Mouse (Mus musculus) heart, postnatal 0 days (tissue): Measurements from ENCODE around the gene Mettl13. TPM values are rescaled to one million over a fixed set of nuclear protein-coding genes. Genes with fewer than 3 reads are reported as not detected.

ENCODE experiments used
- ATAC-seq: fragments of 200-750 bp; cut with Nextera tagmentation; 2 replicates; pipeline ENCODE4 v1.8.0; 2017; ENCODE audit warnings: low read depth, moderate number of reproducible peaks, moderate library complexity; ENCODE audit not compliant: insufficient read depth
- DNase-seq: peaks from one replicate; pipeline ENCODE4 v3.0.0-alpha.2; 2016; ENCODE audit warnings: low spot score
- H3K27ac ChIP-seq: fragments of 300-500 bp; sonication (generic); 2 replicates; pipeline ENCODE4 v1.5.1; 2014; ENCODE audit warnings: low read depth, mild to moderate bottlenecking
- H3K27me3 ChIP-seq: fragments of 300-500 bp; sonication (generic); 2 replicates; pipeline ENCODE4 v1.6.1; 2014; ENCODE audit warnings: low read length, mixed read lengths; ENCODE audit not compliant: control insufficient read depth, insufficient read depth
- H3K36me3 ChIP-seq: fragments of 300-500 bp; sonication (generic); replicated peaks from 2 replicates; pipeline ENCODE4 v1.6.1; 2014; ENCODE audit warnings: low read length, mixed read lengths; ENCODE audit not compliant: control insufficient read depth, insufficient read depth
- H3K4me1 ChIP-seq: fragments of 300-500 bp; sonication (generic); 2 replicates; pipeline ENCODE4 v1.6.1; 2014; ENCODE audit warnings: antibody characterized with exemption; ENCODE audit not compliant: control insufficient read depth, insufficient read depth
- H3K4me2 ChIP-seq: fragments of 300-500 bp; sonication (generic); 2 replicates; pipeline ENCODE4 v1.6.1; 2014; ENCODE audit warnings: low read depth, mild to moderate bottlenecking, low read length, moderate library complexity
- H3K4me3 ChIP-seq: fragments of 300-500 bp; sonication (generic); 2 replicates; pipeline ENCODE4 v1.5.1; 2014; ENCODE audit warnings: low read depth, low read length
- H3K9ac ChIP-seq: fragments of 300-500 bp; sonication (generic); replicated peaks from 2 replicates; pipeline ENCODE4 v1.6.1; 2014; ENCODE audit warnings: low read depth, low read length, mixed read lengths
- H3K9me3 ChIP-seq: fragments of 300-500 bp; sonication (generic); replicated peaks from 2 replicates; pipeline ENCODE4 v1.6.1; 2016; ENCODE audit warnings: low read length; ENCODE audit not compliant: control insufficient read depth
- CTCF ChIP-seq: IDR thresholded peaks from 2 replicates; pipeline ENCODE4 v1.5.1; 2016; ENCODE audit warnings: antibody characterized with exemption, control low read depth, low read depth
- EP300 ChIP-seq: IDR thresholded peaks from 2 replicates; pipeline ENCODE4 v1.6.1; 2016; ENCODE audit warnings: antibody characterized with exemption, low read depth
- WGBS: fragments of 180-500 bp; shearing (Covaris S2); extraction: QIAGEN DNeasy Blood & Tissue Kit; methylation state at CpG from one replicate; pipeline ENCODE4 v1.1.7; 2014; 5-methylcytosine and 5-hydroxymethylcytosine counted together
- polyA plus RNA-seq: library from polyadenylated mRNA; unstranded; fragments of >200 nt; fragmentation: Nextera tagmentation; extraction: Ambion mirVana; gene quantifications from 2 replicates; pipeline ENCODE4 v1.2.1, GENCODE M21; 2015
- total RNA-seq: library from RNA; depleted of rRNA; stranded (reverse); fragments of >200 nt; gene quantifications from 2 replicates; pipeline ENCODE4 v1.2.3, GENCODE M21; 2014; ENCODE audit warnings: low replicate concordance

Mettl13 gene
- total and polyA plus RNA-seq, 2 experiments from 2014 or later = 7.0 to 10.0 TPM

DNA sequence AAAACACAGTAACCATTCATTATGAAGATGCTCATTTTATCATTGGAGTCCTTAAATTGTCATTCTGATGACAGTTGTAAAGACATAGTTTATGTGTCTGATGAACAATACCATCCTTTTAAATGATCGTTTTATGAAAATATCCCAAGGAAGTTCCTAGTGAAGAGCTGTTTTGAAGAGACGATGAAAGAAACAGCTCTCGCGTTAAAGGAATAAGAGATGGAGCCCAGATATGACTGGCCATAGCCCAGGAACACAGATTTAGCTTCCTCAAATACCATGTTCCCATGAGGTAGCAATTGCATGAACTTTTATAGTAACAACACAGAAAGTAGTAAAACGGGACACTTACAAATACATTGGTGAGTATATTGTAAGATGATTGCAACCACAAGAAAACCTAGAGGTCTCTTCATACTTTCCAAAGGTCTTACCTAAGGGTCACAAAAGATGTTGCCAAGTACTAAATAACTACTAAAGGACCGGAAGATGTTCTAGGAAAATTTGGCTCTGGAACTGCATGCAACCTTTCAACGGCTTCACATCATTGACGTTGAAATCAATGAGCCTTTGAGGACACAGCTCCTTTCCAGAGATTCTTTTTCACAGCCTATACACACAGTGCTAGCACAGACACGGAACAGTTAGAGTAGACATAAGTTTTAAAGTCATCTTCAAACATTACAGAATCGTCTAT, 714 bp upstream of the Mettl13 start:
- Histone ChIP-seq H3K4me1 (peaks cover 9% of the 10 kb centered on the region; the same call in 1 of the 2 replicates), H3K4me2 (peak overlapping the region; percentile 97), H3K36me3 (peaks cover 22% of the 10 kb centered on the region), H3K27me3 (no peaks in the 10 kb centered on the region), H3K9me3 (no peaks in the 10 kb centered on the region), H3K27ac (peak overlapping the region; percentile 72), H3K9ac (peak overlapping the region; percentile 69; the same call in 1 of the 2 replicates), H3K4me3 (peak overlapping the region; percentile 71)
- no peak for DNase-seq
- TF ChIP-seq CTCF (no peak), EP300 (no peak)
- no peak for ATAC-seq
- 53% methylated on average over 10 of the region's 10 CpGs for WGBS

DNA sequence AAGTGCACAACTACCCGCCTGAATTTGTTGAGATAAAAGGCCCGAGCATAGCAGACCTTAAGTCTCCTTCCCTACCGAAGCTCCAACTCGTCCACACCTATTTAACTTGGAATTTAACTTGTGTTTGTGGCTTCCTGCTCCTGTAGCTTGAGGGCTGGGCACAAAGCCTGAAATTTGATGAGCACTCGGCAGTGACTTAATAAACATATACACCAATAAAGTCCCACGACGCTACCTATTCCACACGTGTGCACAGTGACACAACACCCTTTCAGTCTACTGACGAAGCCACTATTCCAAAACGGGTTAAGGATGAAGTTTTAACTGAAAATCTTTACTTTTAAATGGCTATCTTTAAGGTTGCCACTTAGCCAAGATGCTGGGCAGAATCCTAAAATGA, 744 bp downstream of the Mettl13 start:
- no peak for TF ChIP-seq CTCF
- TF ChIP-seq EP300 = no peak
- Histone ChIP-seq H3K27ac (peak overlapping the region; percentile 56; the same call in 1 of the 2 replicates), H3K27me3 (no peaks in the 10 kb centered on the region), H3K36me3 (peaks cover 35% of the 10 kb centered on the region), H3K4me1 (peaks cover 9% of the 10 kb centered on the region; the same call in 1 of the 2 replicates), H3K9ac (peak overlapping the region; percentile 69), H3K4me2 (peak overlapping the region; percentile 97), H3K9me3 (no peaks in the 10 kb centered on the region), H3K4me3 (peak overlapping the region; percentile 71)
- no peak for ATAC-seq
- WGBS = 2% methylated on average over 10 of the region's 10 CpGs
- DNase-seq = no peak

DNA sequence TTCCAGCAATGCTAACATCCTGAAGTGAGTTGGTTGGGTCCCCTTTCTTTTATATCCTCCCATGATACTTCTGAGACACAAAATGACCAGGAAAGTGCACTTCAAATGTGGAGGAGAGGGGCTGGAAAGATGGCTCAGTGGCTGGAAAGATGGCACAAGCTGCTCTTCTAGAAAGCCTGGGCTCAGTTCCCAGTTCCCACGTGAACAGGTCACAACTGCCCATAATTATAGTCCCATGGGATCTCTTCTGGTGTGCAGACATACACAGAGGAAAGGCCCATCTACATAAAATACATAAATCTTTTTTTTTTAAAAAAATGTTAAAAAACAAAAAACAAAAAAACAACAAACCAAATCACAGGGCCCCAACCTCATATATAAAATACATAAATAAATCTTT, 5.1 kb downstream of the Mettl13 start:
- TF ChIP-seq EP300 (no peak), CTCF (no peak)
- DNase-seq (no peak), ATAC-seq (no peak)
- peaks cover 9% of the 10 kb centered on the region; the same call in 1 of the 2 replicates for H3K4me1 ChIP-seq
- H3K4me2 ChIP-seq = no peak overlapping the region
- no peak overlapping the region for H3K4me3 ChIP-seq
- H3K9me3 ChIP-seq = no peaks in the 10 kb centered on the region
- no peaks in the 10 kb centered on the region for H3K27me3 ChIP-seq
- H3K27ac ChIP-seq = no peak overlapping the region
- H3K9ac ChIP-seq = no peak overlapping the region
- H3K36me3 ChIP-seq = peaks cover 65% of the 10 kb centered on the region
- 64% methylated on average over 1 of the region's 1 CpGs for WGBS

DNA sequence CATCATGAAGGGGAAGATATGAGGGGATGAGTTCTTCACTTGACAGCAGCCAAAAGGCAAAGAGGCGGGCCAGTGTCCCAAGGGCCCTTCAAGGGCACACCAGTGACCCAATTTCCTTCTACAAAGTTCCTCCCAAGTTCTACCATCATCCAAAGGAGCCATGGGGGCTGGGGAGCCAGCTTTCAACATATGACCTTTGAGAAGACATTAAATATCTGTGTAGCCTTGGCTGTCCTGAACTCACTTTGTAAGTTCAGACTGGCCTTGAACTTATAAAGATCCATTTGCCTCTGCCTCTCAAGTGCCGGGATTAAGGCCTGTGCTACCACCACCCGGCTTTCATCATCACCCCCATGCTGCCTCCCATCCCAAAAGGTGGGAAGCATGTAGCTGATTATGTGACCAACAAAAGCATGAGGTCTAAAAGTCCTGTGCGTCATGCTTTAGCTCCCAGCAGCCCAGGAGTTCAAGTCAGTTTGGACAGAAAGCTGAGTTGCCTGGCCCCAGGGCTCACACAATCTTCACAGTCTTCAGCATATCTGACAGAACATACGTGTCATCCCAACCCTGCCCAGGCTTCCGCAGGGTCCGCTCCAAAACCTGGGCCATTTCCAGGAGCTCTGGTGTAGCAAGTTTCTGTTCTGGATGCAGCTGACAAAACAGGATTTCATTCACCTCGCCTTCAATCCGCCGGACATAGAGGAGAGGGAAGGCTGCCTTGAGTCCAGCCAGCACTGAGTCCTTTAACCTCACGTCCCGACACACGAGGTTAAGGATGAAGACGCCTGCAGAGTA, 14.4 kb downstream of the Mettl13 start:
- Histone ChIP-seq H3K4me1 (no peaks in the 10 kb centered on the region), H3K9me3 (no peaks in the 10 kb centered on the region), H3K4me2 (no peak overlapping the region), H3K9ac (no peak overlapping the region), H3K27me3 (no peaks in the 10 kb centered on the region), H3K27ac (no peak overlapping the region), H3K4me3 (no peak overlapping the region), H3K36me3 (peaks cover 54% of the 10 kb centered on the region)
- WGBS = 86% methylated on average over 14 of the region's 14 CpGs
- TF ChIP-seq EP300 (no peak), CTCF (no peak)
- no peak for DNase-seq
- no peak for ATAC-seq

DNA sequence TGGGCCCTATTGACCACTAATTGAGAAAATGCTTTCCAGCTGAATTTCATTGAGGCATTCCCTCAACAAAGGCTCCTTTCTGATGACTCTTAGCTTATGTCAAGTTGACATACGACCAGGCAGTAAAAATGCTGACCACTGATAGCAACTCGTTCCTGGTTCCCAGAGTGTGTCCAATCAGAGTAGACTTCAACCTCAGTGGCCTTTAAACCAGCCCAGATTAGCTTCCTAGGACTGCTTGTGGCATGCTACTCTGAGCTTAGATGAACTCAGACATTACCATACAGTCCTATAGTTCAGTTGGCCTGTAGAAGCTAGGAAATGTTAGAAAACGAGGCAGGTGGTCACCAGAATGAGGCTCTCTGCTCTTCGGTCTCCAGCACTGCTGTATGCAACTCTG, 16.0 kb downstream of the Mettl13 start:
- no peak for DNase-seq
- H3K9ac ChIP-seq = no peak overlapping the region
- 70% methylated on average over 4 of the region's 4 CpGs for whole genome bisulfite sequencing
- TF ChIP-seq CTCF = no peak
- no peak for TF ChIP-seq EP300
- H3K27me3 ChIP-seq = no peaks in the 10 kb centered on the region
- no peak overlapping the region for H3K4me2 ChIP-seq
- H3K4me1 ChIP-seq = no peaks in the 10 kb centered on the region
- no peak overlapping the region for H3K4me3 ChIP-seq
- no peaks in the 10 kb centered on the region for H3K9me3 ChIP-seq
- H3K27ac ChIP-seq = no peak overlapping the region
- H3K36me3 ChIP-seq = peaks cover 44% of the 10 kb centered on the region
- no peak for ATAC-seq
